In the genomic region with DNA sequence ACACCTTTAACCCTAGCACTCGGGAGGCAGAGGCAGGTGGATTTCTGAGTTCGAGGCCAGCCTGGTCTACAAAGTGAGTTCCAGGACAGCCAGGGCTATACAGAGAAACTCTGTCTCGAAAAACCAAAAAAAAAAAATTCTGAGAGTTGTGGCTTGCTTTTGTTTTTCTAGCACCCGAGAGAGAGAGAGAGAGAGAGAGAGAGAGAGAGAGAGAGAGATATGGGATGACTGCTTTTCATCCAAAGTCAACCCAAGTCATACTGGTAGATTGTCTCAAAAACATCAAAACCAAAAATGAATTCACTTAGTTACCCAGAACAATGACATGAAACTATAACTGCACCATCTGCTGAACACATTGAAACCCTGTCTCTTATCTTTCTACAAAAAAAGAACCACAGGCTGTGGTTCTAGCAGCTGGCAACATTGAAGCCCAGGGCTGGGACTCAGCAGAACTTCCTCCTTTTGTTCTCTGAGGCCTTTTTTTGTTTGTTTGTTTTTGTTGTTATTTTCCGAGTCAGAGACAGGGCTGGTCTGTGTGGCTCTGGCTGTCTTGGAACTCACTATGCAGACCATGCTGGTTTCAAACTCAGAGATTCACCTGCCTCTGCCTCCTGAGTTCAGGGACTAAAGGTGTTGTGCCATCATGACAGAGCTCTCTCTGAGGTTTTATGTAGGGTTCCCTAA, we compare ENCODE assay signal across 8 mouse cellular contexts. TPM values are rescaled to one million over a fixed set of nuclear protein-coding genes. Genes with fewer than 3 reads are reported as not detected.
DNase-seq lines count a peak whose midpoint lies in the region; ATAC-seq lines count a peak whose summit lies in the region.

No protein-coding gene starts in this region.

- no peak for ATAC-seq in neural tube, embryonic 11.5 days (ENCODE audit: insufficient read depth, low FRiP score, low TSS enrichment)
- no peak; the same call in 1 of the 2 replicates for ATAC-seq in forebrain, embryonic 16.5 days
- ATAC-seq in neural tube, embryonic 12.5 days (ENCODE audit: low FRiP score, low read depth): no peak

- H3K4me3 ChIP-seq in neural tube, embryonic 11.5 days (ENCODE audit: low read depth, low read length): peak overlapping the region; percentile 30; the same call in 1 of the 2 replicates
- H3K4me3 ChIP-seq in forebrain, embryonic 16.5 days (replicated peaks; ENCODE audit: low read length): peak overlapping the region; percentile 54
- H3K4me3 ChIP-seq in limb, embryonic 10.5 days: peak overlapping the region; percentile 56
- 0 out of 2 replicates have a peak overlapping the region, but pooled peaks have one; percentile 0 for H3K4me3 ChIP-seq in neural tube, embryonic 12.5 days

- no peak overlapping the region for H3K9ac ChIP-seq in neural tube, embryonic 11.5 days (ENCODE audit: low read length)
- H3K9ac ChIP-seq in forebrain, embryonic 16.5 days (replicated peaks; ENCODE audit: low read depth, low read length): no peak overlapping the region
- H3K9ac ChIP-seq in neural tube, embryonic 12.5 days: peak overlapping the region; percentile 45; the same call in 1 of the 2 replicates

- WGBS in neural tube, embryonic 11.5 days: 68% methylated on average over 5 of the region's 5 CpGs
- WGBS in forebrain, embryonic 16.5 days: 84% methylated on average over 5 of the region's 5 CpGs
- 78% methylated on average over 5 of the region's 5 CpGs for WGBS in limb, embryonic 10.5 days
- WGBS in neural tube, embryonic 12.5 days: 79% methylated on average over 5 of the region's 5 CpGs

- H3K4me2 ChIP-seq in neural tube, embryonic 11.5 days (ENCODE audit: low read depth): peak overlapping the region; percentile 41
- peak overlapping the region; percentile 59 for H3K4me2 ChIP-seq in forebrain, embryonic 16.5 days (ENCODE audit: low read length)
- peak overlapping the region; percentile 65 for H3K4me2 ChIP-seq in neural tube, embryonic 12.5 days (replicated peaks)

- no peaks in the 10 kb centered on the region for H3K36me3 ChIP-seq in neural tube, embryonic 11.5 days (ENCODE audit: control insufficient read depth, insufficient read depth, low read length)
- no peaks in the 10 kb centered on the region for H3K36me3 ChIP-seq in forebrain, embryonic 16.5 days (ENCODE audit: control insufficient read depth, insufficient read depth)
- H3K36me3 ChIP-seq in limb, embryonic 10.5 days: peaks cover 7% of the 10 kb centered on the region
- H3K36me3 ChIP-seq in neural tube, embryonic 12.5 days: peaks cover 6% of the 10 kb centered on the region; the same call in 1 of the 2 replicates

- H3K27ac ChIP-seq in neural tube, embryonic 11.5 days (ENCODE audit: low read depth, low read length): no peak overlapping the region
- no peak overlapping the region; the same call in 1 of the 2 replicates for H3K27ac ChIP-seq in forebrain, embryonic 16.5 days (ENCODE audit: low read length)
- H3K27ac ChIP-seq in limb, embryonic 10.5 days: 0 out of 2 replicates have a peak overlapping the region, but pooled peaks have one; percentile 66
- H3K27ac ChIP-seq in neural tube, embryonic 12.5 days: no peak overlapping the region

- no peaks in the 10 kb centered on the region for H3K9me3 ChIP-seq in neural tube, embryonic 11.5 days (ENCODE audit: control insufficient read depth, low read length)
- no peaks in the 10 kb centered on the region for H3K9me3 ChIP-seq in forebrain, embryonic 16.5 days (ENCODE audit: control insufficient read depth, low read length)
- H3K9me3 ChIP-seq in limb, embryonic 10.5 days (replicated peaks): no peaks in the 10 kb centered on the region
- H3K9me3 ChIP-seq in neural tube, embryonic 12.5 days: no peaks in the 10 kb centered on the region

- DNase-seq in neural tube, embryonic 11.5 days (ENCODE audit: low spot score): no peak
- DNase-seq in neural tube, embryonic 10.5 days (ENCODE audit: extremely low spot score, low spot score): no peak
- no peak for DNase-seq in limb, embryonic 10.5 days (ENCODE audit: low spot score)
- no peak for DNase-seq in cerebellum, adult 18-20 months
- DNase-seq in urinary bladder, postnatal 10 days (ENCODE audit: low spot score): no peak
- no peak for DNase-seq in testis, postnatal 14 days (ENCODE audit: low spot score)

- no peaks in the 10 kb centered on the region for H3K4me1 ChIP-seq in neural tube, embryonic 11.5 days (ENCODE audit: control insufficient read depth, insufficient read depth, low read length)
- peaks cover 11% of the 10 kb centered on the region for H3K4me1 ChIP-seq in forebrain, embryonic 16.5 days (replicated peaks; ENCODE audit: control insufficient read depth, insufficient read depth, low read length)
- peaks cover 24% of the 10 kb centered on the region for H3K4me1 ChIP-seq in limb, embryonic 10.5 days
- peaks cover 9% of the 10 kb centered on the region for H3K4me1 ChIP-seq in neural tube, embryonic 12.5 days

- no peaks in the 10 kb centered on the region for H3K27me3 ChIP-seq in neural tube, embryonic 11.5 days (ENCODE audit: control insufficient read depth, insufficient read depth, low read length)
- no peaks in the 10 kb centered on the region for H3K27me3 ChIP-seq in forebrain, embryonic 16.5 days (replicated peaks; ENCODE audit: control insufficient read depth, insufficient read depth, low read length)
- no peaks in the 10 kb centered on the region for H3K27me3 ChIP-seq in limb, embryonic 10.5 days (ENCODE audit: low read depth, poor library complexity, severe bottlenecking)
- H3K27me3 ChIP-seq in neural tube, embryonic 12.5 days (replicated peaks): no peaks in the 10 kb centered on the region

RNA-seq across cellular contexts. Expression of a gene that starts 0.6 kb away (rescaled TPM):
- 80.9 and 88.6 TPM in 2 replicates for polyA plus RNA-seq in neural tube, embryonic 11.5 days (2014; fragmentation: Nextera tagmentation; extraction: Ambion mirVana)
- polyA plus RNA-seq in forebrain, embryonic 16.5 days (2015; fragmentation: Nextera tagmentation; extraction: Ambion mirVana): 79.0 and 80.9 TPM in 2 replicates
- 57.6 and 60.5 TPM in 2 replicates for polyA plus RNA-seq in limb, embryonic 10.5 days (2016; fragmentation: Nextera tagmentation; extraction: Ambion mirVana)
- 80.5 and 80.6 TPM in 2 replicates for polyA plus RNA-seq in neural tube, embryonic 12.5 days (2016; fragmentation: Nextera tagmentation; extraction: Ambion mirVana)

RNA-seq across cellular contexts. Expression of a gene that starts 12.1 kb away (rescaled TPM):
- polyA plus RNA-seq in neural tube, embryonic 11.5 days (2014; fragmentation: Nextera tagmentation; extraction: Ambion mirVana): 220 and 232 TPM in 2 replicates
- polyA plus RNA-seq in forebrain, embryonic 16.5 days (2015; fragmentation: Nextera tagmentation; extraction: Ambion mirVana): 144 and 149 TPM in 2 replicates
- 230 and 235 TPM in 2 replicates for polyA plus RNA-seq in limb, embryonic 10.5 days (2016; fragmentation: Nextera tagmentation; extraction: Ambion mirVana)
- 144 and 152 TPM in 2 replicates for polyA plus RNA-seq in neural tube, embryonic 12.5 days (2016; fragmentation: Nextera tagmentation; extraction: Ambion mirVana)

RNA-seq across cellular contexts. Expression of a gene that starts 13.0 kb away (rescaled TPM):
- polyA plus RNA-seq in neural tube, embryonic 11.5 days (2014; fragmentation: Nextera tagmentation; extraction: Ambion mirVana): 0.53 TPM in 1 of 2 replicates, not detected in the other
- polyA plus RNA-seq in forebrain, embryonic 16.5 days (2015; fragmentation: Nextera tagmentation; extraction: Ambion mirVana): 0.32 and 0.58 TPM in 2 replicates
- 0.15 TPM in 1 of 2 replicates, not detected in the other for polyA plus RNA-seq in limb, embryonic 10.5 days (2016; fragmentation: Nextera tagmentation; extraction: Ambion mirVana)
- 0.23 TPM in 2 replicates for polyA plus RNA-seq in neural tube, embryonic 12.5 days (2016; fragmentation: Nextera tagmentation; extraction: Ambion mirVana)

RNA-seq across cellular contexts. Expression of a gene that starts 45.3 kb away (rescaled TPM):
- polyA plus RNA-seq in neural tube, embryonic 11.5 days (2014; fragmentation: Nextera tagmentation; extraction: Ambion mirVana): 4.1 and 10.3 TPM in 2 replicates
- 17.3 and 22.2 TPM in 2 replicates for polyA plus RNA-seq in forebrain, embryonic 16.5 days (2015; fragmentation: Nextera tagmentation; extraction: Ambion mirVana)
- 3.8 and 4.8 TPM in 2 replicates for polyA plus RNA-seq in limb, embryonic 10.5 days (2016; fragmentation: Nextera tagmentation; extraction: Ambion mirVana)
- not detected in 2 replicates for polyA plus RNA-seq in neural tube, embryonic 12.5 days (2016; fragmentation: Nextera tagmentation; extraction: Ambion mirVana)

RNA-seq across cellular contexts. Expression of a gene that starts 52.2 kb away (rescaled TPM):
- 10.4 and 11.1 TPM in 2 replicates for polyA plus RNA-seq in neural tube, embryonic 11.5 days (2014; fragmentation: Nextera tagmentation; extraction: Ambion mirVana)
- polyA plus RNA-seq in forebrain, embryonic 16.5 days (2015; fragmentation: Nextera tagmentation; extraction: Ambion mirVana): 5.0 and 5.9 TPM in 2 replicates
- 9.1 and 9.8 TPM in 2 replicates for polyA plus RNA-seq in limb, embryonic 10.5 days (2016; fragmentation: Nextera tagmentation; extraction: Ambion mirVana)
- polyA plus RNA-seq in neural tube, embryonic 12.5 days (2016; fragmentation: Nextera tagmentation; extraction: Ambion mirVana): 6.9 and 7.7 TPM in 2 replicates

Comparison
In these comparisons a context has a peak if more than half of its experiments do, and no peak if none do; other contexts are left out.
1. H3K4me3 ChIP-seq: peak in every context shown above with its lines; median percentile 56 in limb, embryonic 10.5 days; 54 in forebrain, embryonic 16.5 days; 30 in neural tube, embryonic 11.5 days; 0 in neural tube, embryonic 12.5 days.